Mouse (Mus musculus): ENCODE results near the gene Gm21317. TPM values are rescaled to one million over a fixed set of nuclear protein-coding genes. Genes with fewer than 3 reads are reported as not detected.
"Not testable (repeated sequence)": the region's sequence is repeated elsewhere in the genome, so short reads cannot be mapped to it uniquely, and the experiment has no call there.

Gene Gm21317
- total RNA-seq (2015; ENCODE audit: low replicate concordance) (not detected in 2 replicates), total RNA-seq (2017; ENCODE audit: low replicate concordance) (not detected in 2 replicates)

GRCm38 (mm10) chrY:82224927-82225326 lies at the start of gene Gm21317:
Gm21317 (plus strand) TSS chrY:82225227.
- ATAC-seq (replicated peaks; ENCODE audit: low FRiP score, poor library complexity, severe bottlenecking) = not testable (repeated sequence)
